Mouse (Mus musculus): ENCODE measurements around the gene Matn4. TPM values are rescaled to one million over a fixed set of nuclear protein-coding genes. Genes with fewer than 3 reads are reported as not detected.

The Matn4 gene
- 3.8 and 3.9 TPM in 2 replicates for polyA plus RNA-seq (2021; fragmentation: Nextera tagmentation)
- long read RNA-seq, experiment 1, full-length matches to known transcripts: 32 of 35 reads
- long read RNA-seq, experiment 1, partial matches to known transcripts: 1 of 35 reads
- long read RNA-seq, experiment 1, other reads (novel, unspliced or antisense): 2 of 35 reads
- long read RNA-seq, experiment 2, partial matches to known transcripts: 0 of 5 reads
- long read RNA-seq, experiment 2, other reads (novel, unspliced or antisense): 1 of 5 reads

GRCm38 (mm10) chr2:164405060-164405459 lies at the start of gene Matn4:
Matn4 (minus strand) TSS chr2:164405160.

GRCm38 (mm10) chr2:164443460-164444000 lies 38.6 kb upstream of the Matn4 start, which contains the start of gene Sdc4:
Sdc4 (minus strand) TSS chr2:164443887.

GRCm38 (mm10) chr2:164402906-164403305 lies 2.1 kb downstream of the Matn4 start, which contains the start of gene Rbpjl:
Rbpjl (plus strand) TSS chr2:164403141.

GRCm38 (mm10) chr2:164389020-164389419 lies 15.9 kb downstream of the Matn4 start, which contains the start of gene Slpi:
Slpi (minus strand) TSS chr2:164389095.

Other genes with a start within 250 kb of the Matn4 start
- 6.0 and 9.7 TPM in 2 replicates for gene Kcns1, start 234.0 kb downstream of the Matn4 start, polyA plus RNA-seq (2021; fragmentation: Nextera tagmentation)
- not detected in 2 replicates for gene Wfdc5, start 222.4 kb downstream of the Matn4 start, polyA plus RNA-seq (2021; fragmentation: Nextera tagmentation)
- not detected in 2 replicates for gene Wfdc12, start 214.6 kb downstream of the Matn4 start, polyA plus RNA-seq (2021; fragmentation: Nextera tagmentation)
- not detected in 2 replicates for gene Wfdc15a, start 205.0 kb downstream of the Matn4 start, polyA plus RNA-seq (2021; fragmentation: Nextera tagmentation)
- gene Wfdc15b, start 183.5 kb downstream of the Matn4 start, polyA plus RNA-seq (2021; fragmentation: Nextera tagmentation): not detected in 2 replicates
- gene Svs2, start 166.7 kb downstream of the Matn4 start, polyA plus RNA-seq (2021; fragmentation: Nextera tagmentation): not detected in 2 replicates
- gene Svs3b, start 148.5 kb downstream of the Matn4 start, polyA plus RNA-seq (2021; fragmentation: Nextera tagmentation): not detected in 2 replicates
- not detected in 2 replicates for gene Svs4, start 126.7 kb downstream of the Matn4 start, polyA plus RNA-seq (2021; fragmentation: Nextera tagmentation)
- not detected in 2 replicates for gene Svs3a, start 115.9 kb downstream of the Matn4 start, polyA plus RNA-seq (2021; fragmentation: Nextera tagmentation)
- gene Svs6, start 88.4 kb downstream of the Matn4 start, polyA plus RNA-seq (2021; fragmentation: Nextera tagmentation): not detected in 2 replicates
- not detected in 2 replicates for gene Svs5, start 72.4 kb downstream of the Matn4 start, polyA plus RNA-seq (2021; fragmentation: Nextera tagmentation)
- gene Slpi, start 16.1 kb downstream of the Matn4 start, polyA plus RNA-seq (2021; fragmentation: Nextera tagmentation): 0.40 TPM in 1 of 2 replicates, not detected in the other
- 0.16 and 0.23 TPM in 2 replicates for gene Rbpjl, start 2.0 kb downstream of the Matn4 start, polyA plus RNA-seq (2021; fragmentation: Nextera tagmentation)
- gene Sdc4, start 38.7 kb upstream of the Matn4 start, polyA plus RNA-seq (2021; fragmentation: Nextera tagmentation): 156 and 202 TPM in 2 replicates
- 99.5 and 102 TPM in 2 replicates for gene Sys1, start 51.8 kb upstream of the Matn4 start, polyA plus RNA-seq (2021; fragmentation: Nextera tagmentation)
- gene Gm20458, start 55.8 kb upstream of the Matn4 start, polyA plus RNA-seq (2021; fragmentation: Nextera tagmentation): 4.3 and 26.7 TPM in 2 replicates
- not detected in 2 replicates for gene Trp53tg5, start 68.6 kb upstream of the Matn4 start, polyA plus RNA-seq (2021; fragmentation: Nextera tagmentation)
- 233 and 239 TPM in 2 replicates for gene Dbndd2, start 80.9 kb upstream of the Matn4 start, polyA plus RNA-seq (2021; fragmentation: Nextera tagmentation)
- gene Pigt, start 92.4 kb upstream of the Matn4 start, polyA plus RNA-seq (2021; fragmentation: Nextera tagmentation): 43.3 and 44.2 TPM in 2 replicates
- gene Wfdc2, start 157.3 kb upstream of the Matn4 start, polyA plus RNA-seq (2021; fragmentation: Nextera tagmentation): 0.25 and 0.31 TPM in 2 replicates
- gene Spint3, start 168.3 kb upstream of the Matn4 start, polyA plus RNA-seq (2021; fragmentation: Nextera tagmentation): not detected in 2 replicates
- gene Wfdc6a, start 180.3 kb upstream of the Matn4 start, polyA plus RNA-seq (2021; fragmentation: Nextera tagmentation): not detected in 2 replicates
- gene Eppin, start 188.4 kb upstream of the Matn4 start, polyA plus RNA-seq (2021; fragmentation: Nextera tagmentation): not detected in 2 replicates
- not detected in 2 replicates for gene Wfdc6b, start 208.4 kb upstream of the Matn4 start, polyA plus RNA-seq (2021; fragmentation: Nextera tagmentation)
- gene Wfdc8, start 208.5 kb upstream of the Matn4 start, polyA plus RNA-seq (2021; fragmentation: Nextera tagmentation): not detected in 2 replicates
- not detected in 2 replicates for gene Wfdc16, start 233.6 kb upstream of the Matn4 start, polyA plus RNA-seq (2021; fragmentation: Nextera tagmentation)

Data from left cerebral cortex, adult 6 months (tissue).